In genomic region chr19:23057739-23058501, GRCm38 (mm10) we compare ENCODE assay signal across 8 mouse cellular contexts.
DNase-seq lines count a peak whose midpoint lies in the region; ATAC-seq and TF ChIP-seq lines count a peak whose summit lies in the region.

No protein-coding gene starts in this region.

- 17% methylated on average over 11 of the region's 11 CpGs for WGBS in embryonic facial prominence, embryonic 12.5 days
- 47% methylated on average over 11 of the region's 11 CpGs for WGBS in heart, postnatal 0 days
- WGBS in lung, postnatal 0 days = 23% methylated on average over 11 of the region's 11 CpGs

- H3K4me3 ChIP-seq in E14TG2a.4 (replicated peaks; ENCODE audit: low read length) = peak overlapping the region; percentile 69
- peak overlapping the region; percentile 35 for H3K4me3 ChIP-seq in embryonic facial prominence, embryonic 12.5 days
- 0 out of 2 replicates have a peak overlapping the region, but pooled peaks have one; percentile 4 for H3K4me3 ChIP-seq in heart, postnatal 0 days (ENCODE audit: low read depth, low read length)
- 0 out of 2 replicates have a peak overlapping the region, but pooled peaks have one; percentile 10 for H3K4me3 ChIP-seq in lung, postnatal 0 days (ENCODE audit: low read depth, low read length)

- TF ChIP-seq CTCF in E14TG2a.4 (conservative IDR thresholded peaks at IDR 0.05; ENCODE audit: low read length) = no peak
- no peak for TF ChIP-seq CTCF in heart, postnatal 0 days (IDR thresholded peaks at IDR 0.05; ENCODE audit: low read depth)
- no peak for TF ChIP-seq CTCF in lung, postnatal 0 days (IDR thresholded peaks at IDR 0.05)

- peaks cover 69% of the 10 kb centered on the region for H3K4me1 ChIP-seq in E14TG2a.4 (replicated peaks; ENCODE audit: low read depth, low read length)
- peaks cover 8% of the 10 kb centered on the region for H3K4me1 ChIP-seq in embryonic facial prominence, embryonic 12.5 days
- H3K4me1 ChIP-seq in heart, postnatal 0 days (ENCODE audit: control insufficient read depth, insufficient read depth) = peaks cover 22% of the 10 kb centered on the region
- peaks cover 37% of the 10 kb centered on the region; the same call in 1 of the 2 replicates for H3K4me1 ChIP-seq in lung, postnatal 0 days (ENCODE audit: insufficient read depth, low read depth, low read length)

- H3K9ac ChIP-seq in embryonic facial prominence, embryonic 12.5 days = no peak overlapping the region; the same call in 1 of the 2 replicates
- H3K9ac ChIP-seq in heart, postnatal 0 days (replicated peaks; ENCODE audit: low read depth, low read length) = peak overlapping the region; percentile 39; the same call in 1 of the 2 replicates
- peak overlapping the region; percentile 37 for H3K9ac ChIP-seq in lung, postnatal 0 days (replicated peaks; ENCODE audit: low read depth)

- peak overlapping the region; percentile 66 for H3K4me2 ChIP-seq in embryonic facial prominence, embryonic 12.5 days (replicated peaks)
- H3K4me2 ChIP-seq in heart, postnatal 0 days (ENCODE audit: low read depth, low read length) = peak overlapping the region; percentile 51
- peak overlapping the region; percentile 38 for H3K4me2 ChIP-seq in lung, postnatal 0 days (replicated peaks; ENCODE audit: low read depth, low read length)

- peak overlapping the region; percentile 81; the same call in 1 of the 2 replicates for H3K27ac ChIP-seq in embryonic facial prominence, embryonic 12.5 days
- peak overlapping the region; percentile 81 for H3K27ac ChIP-seq in heart, postnatal 0 days (ENCODE audit: low read depth)
- peak overlapping the region; percentile 95 for H3K27ac ChIP-seq in lung, postnatal 0 days (ENCODE audit: low read length)

- peak; percentile 67 for DNase-seq in ZHBTc4 (ENCODE audit: low read depth, low spot score)
- DNase-seq in heart, postnatal 0 days (ENCODE audit: low spot score) = no peak
- DNase-seq in kidney, postnatal 14 days = peak; percentile 60
- peak; percentile 88 for DNase-seq in lung, postnatal 0 days (ENCODE audit: low spot score)
- peak; percentile 10 for DNase-seq in right cerebral cortex, postnatal 4 days

- TF ChIP-seq EP300 in heart, postnatal 0 days (IDR thresholded peaks at IDR 0.05; ENCODE audit: low read depth) = no peak
- TF ChIP-seq EP300 in lung, postnatal 0 days (IDR thresholded peaks at IDR 0.05) = peak; percentile 87; the same call in 1 of the 2 replicates

- no peaks in the 10 kb centered on the region for H3K27me3 ChIP-seq in E14TG2a.4 (ENCODE audit: insufficient read depth, low read length)
- no peaks in the 10 kb centered on the region for H3K27me3 ChIP-seq in embryonic facial prominence, embryonic 12.5 days
- H3K27me3 ChIP-seq in heart, postnatal 0 days (ENCODE audit: control insufficient read depth, insufficient read depth, low read length) = no peaks in the 10 kb centered on the region
- no peaks in the 10 kb centered on the region for H3K27me3 ChIP-seq in lung, postnatal 0 days (replicated peaks; ENCODE audit: insufficient read depth, low read length)

- peaks cover 41% of the 10 kb centered on the region for H3K36me3 ChIP-seq in E14TG2a.4 (ENCODE audit: insufficient read depth, low read length)
- H3K36me3 ChIP-seq in embryonic facial prominence, embryonic 12.5 days = no peaks in the 10 kb centered on the region
- no peaks in the 10 kb centered on the region for H3K36me3 ChIP-seq in heart, postnatal 0 days (replicated peaks; ENCODE audit: control insufficient read depth, insufficient read depth, low read length)
- H3K36me3 ChIP-seq in lung, postnatal 0 days (ENCODE audit: insufficient read depth, low read length) = no peaks in the 10 kb centered on the region

- H3K9me3 ChIP-seq in E14TG2a.4 (ENCODE audit: low read length) = no peaks in the 10 kb centered on the region
- no peaks in the 10 kb centered on the region for H3K9me3 ChIP-seq in embryonic facial prominence, embryonic 12.5 days
- no peaks in the 10 kb centered on the region for H3K9me3 ChIP-seq in heart, postnatal 0 days (replicated peaks; ENCODE audit: control insufficient read depth, low read length)
- no peaks in the 10 kb centered on the region for H3K9me3 ChIP-seq in lung, postnatal 0 days (ENCODE audit: low read length)

- peak; percentile 55; the same call in 1 of the 2 replicates for ATAC-seq in embryonic facial prominence, embryonic 12.5 days (ENCODE audit: insufficient number of reproducible peaks, insufficient read depth, low FRiP score, low TSS enrichment)
- ATAC-seq in heart, postnatal 0 days (ENCODE audit: insufficient read depth, low read depth) = no peak
- peak; percentile 64 for ATAC-seq in lung, postnatal 0 days
- no peak for ATAC-seq in megakaryocyte-erythroid progenitor cell, adult 5-6 weeks (replicated peaks; ENCODE audit: low FRiP score, low TSS enrichment, poor library complexity, severe bottlenecking)

Comparison
In these comparisons a context has a peak if more than half of its experiments do, and no peak if none do; other contexts are left out.
1. H3K4me3 ChIP-seq: peak in every context shown above with its lines; median percentile 69 in E14TG2a.4; 35 in embryonic facial prominence, embryonic 12.5 days; 10 in lung, postnatal 0 days; 4 in heart, postnatal 0 days.
2. ATAC-seq: peak in embryonic facial prominence, embryonic 12.5 days (single experiment) and lung, postnatal 0 days (single experiment); none in heart, postnatal 0 days (single experiment) and megakaryocyte-erythroid progenitor cell, adult 5-6 weeks (single experiment).
3. Peak in every context shown above with its lines, with median percentiles within 50 percentile points of each other: H3K27ac ChIP-seq and H3K4me2 ChIP-seq.